Mouse (Mus musculus) olfactory bulb, adult 2 months (tissue): ENCODE measurements around the gene Fau. TPM values are rescaled to one million over a fixed set of nuclear protein-coding genes. Genes with fewer than 3 reads are reported as not detected.

Source experiments
- H3K27ac ChIP-seq: fragments of 200-500 bp; 2 replicates; pipeline ENCODE4 v1.5.1; 2012; ENCODE audit warnings: low read depth, low read length; ENCODE audit not compliant: insufficient read depth
- H3K4me1 ChIP-seq: fragments of 200-500 bp; 2 replicates; pipeline ENCODE4 v1.6.1; 2012; ENCODE audit warnings: low read length; ENCODE audit not compliant: control insufficient read depth, insufficient read depth
- H3K4me3 ChIP-seq: fragments of 200-500 bp; 2 replicates; pipeline ENCODE4 v1.5.1; 2012; ENCODE audit warnings: mild to moderate bottlenecking, low read depth, low read length, moderate library complexity; ENCODE audit not compliant: insufficient read depth
- CTCF ChIP-seq: fragments of 200-500 bp; IDR thresholded peaks from 2 replicates; pipeline ENCODE4 v1.5.1; 2012; ENCODE audit warnings: low read depth, mild to moderate bottlenecking, low read length, moderate library complexity; ENCODE audit not compliant: insufficient read depth
- POLR2A ChIP-seq: fragments of 200-500 bp; IDR thresholded peaks from 2 replicates; pipeline ENCODE4 v1.6.1; 2012; ENCODE audit warnings: mild to moderate bottlenecking, low read depth, low read length, moderate library complexity; ENCODE audit not compliant: insufficient read depth
- WGBS: fragments of 180-500 bp; shearing (Covaris S2); methylation state at CpG from one replicate; pipeline ENCODE4 v1.1.7; 2018; 5-methylcytosine and 5-hydroxymethylcytosine counted together
- polyA plus RNA-seq: library from polyadenylated mRNA; stranded (reverse); fragments of >200 nt; gene quantifications from 2 replicates; pipeline ENCODE4 v1.2.4, GENCODE M21; 2012; ENCODE audit warnings: low replicate concordance; ENCODE audit not compliant: missing spikeins, insufficient read depth, insufficient read length

The Fau gene
- polyA plus RNA-seq, 1 experiment: 1,126 TPM

- TF ChIP-seq POLR2A (no peak), CTCF (no peak)
- Histone ChIP-seq H3K27ac (no peak overlapping the region), H3K4me1 (peaks cover 3% of the 10 kb centered on the region; the same call in 1 of the 2 replicates), H3K4me3 (no peak overlapping the region)
- 84% methylated on average over 5 of the region's 5 CpGs for WGBS
Observed at GRCm38 (mm10) chr19:6054296-6054695, 3.3 kb upstream of the Fau start.

- Histone ChIP-seq H3K4me1 (peaks cover 3% of the 10 kb centered on the region; the same call in 1 of the 2 replicates), H3K27ac (no peak overlapping the region), H3K4me3 (no peak overlapping the region)
- 23% methylated on average over 4 of the region's 4 CpGs for WGBS
- no peak for TF ChIP-seq CTCF
- TF ChIP-seq POLR2A: no peak
Observed at GRCm38 (mm10) chr19:6056696-6057095, 948 bp upstream of the Fau start.

GRCm38 (mm10) chr19:6058513-6058912, 869 bp downstream of the Fau start:
- WGBS: 28% methylated on average over 5 of the region's 5 CpGs
- H3K27ac ChIP-seq: no peak overlapping the region

GRCm38 (mm10) chr19:6058966-6059365, 1.3 kb downstream of the Fau start:
- no peak overlapping the region for H3K27ac ChIP-seq
- 82% methylated on average over 5 of the region's 5 CpGs for WGBS
- H3K4me3 ChIP-seq: no peak overlapping the region
- TF ChIP-seq CTCF: no peak
- no peak for TF ChIP-seq POLR2A
- peaks cover 15% of the 10 kb centered on the region for H3K4me1 ChIP-seq

More at GRCm38 (mm10) chr19:6058513-6058912, 869 bp downstream of the Fau start:
- peaks cover 15% of the 10 kb centered on the region for H3K4me1 ChIP-seq
- TF ChIP-seq CTCF (no peak), POLR2A (no peak)
- peak overlapping the region; percentile 90 for H3K4me3 ChIP-seq

GRCm38 (mm10) chr19:6061021-6061533, 3.4 kb downstream of the Fau start, which contains the start of gene Znhit2:
Gene Znhit2 (plus strand): TSS chr19:6061192.
- TF ChIP-seq CTCF (no peak), POLR2A (peak; percentile 68)
- H3K4me1 ChIP-seq: peaks cover 15% of the 10 kb centered on the region
- peak within 1 kb of the TSS; percentile 90 for H3K4me3 ChIP-seq
- WGBS: under 1% methylated on average over 58 of the region's 58 CpGs
- peak within 1 kb of the TSS; percentile 41 for H3K27ac ChIP-seq

GRCm38 (mm10) chr19:6061641-6062302, 4.1 kb downstream of the Fau start:
- TF ChIP-seq CTCF: no peak
- TF ChIP-seq POLR2A: no peak
- under 1% methylated on average over 44 of the region's 44 CpGs for WGBS

GRCm38 (mm10) chr19:6062418-6062817, 4.8 kb downstream of the Fau start:
- Histone ChIP-seq H3K27ac (no peak overlapping the region), H3K4me1 (peaks cover 27% of the 10 kb centered on the region), H3K4me3 (peak overlapping the region; percentile 90)
- WGBS: 60% methylated on average over 5 of the region's 5 CpGs
- TF ChIP-seq CTCF: no peak
- no peak for TF ChIP-seq POLR2A

More at GRCm38 (mm10) chr19:6061641-6062302, 4.1 kb downstream of the Fau start:
- peak overlapping the region; percentile 90 for H3K4me3 ChIP-seq
- H3K4me1 ChIP-seq: peaks cover 20% of the 10 kb centered on the region
- peak overlapping the region; percentile 41 for H3K27ac ChIP-seq

- no peak overlapping the region for H3K4me3 ChIP-seq
- H3K27ac ChIP-seq: no peak overlapping the region
- TF ChIP-seq CTCF (no peak), POLR2A (no peak)
- H3K4me1 ChIP-seq: peaks cover 33% of the 10 kb centered on the region
- WGBS: 94% methylated on average over 6 of the region's 6 CpGs
Observed at GRCm38 (mm10) chr19:6063081-6063480, 5.4 kb downstream of the Fau start.

GRCm38 (mm10) chr19:6066571-6066970, 8.9 kb downstream of the Fau start:
- Histone ChIP-seq H3K4me3 (peak overlapping the region; percentile 59), H3K27ac (no peak overlapping the region), H3K4me1 (peaks cover 32% of the 10 kb centered on the region)
- TF ChIP-seq POLR2A: no peak
- TF ChIP-seq CTCF: no peak
- WGBS: 27% methylated on average over 5 of the region's 5 CpGs
